Mouse (Mus musculus): Measurements from ENCODE around the gene Srrt.

DNA sequence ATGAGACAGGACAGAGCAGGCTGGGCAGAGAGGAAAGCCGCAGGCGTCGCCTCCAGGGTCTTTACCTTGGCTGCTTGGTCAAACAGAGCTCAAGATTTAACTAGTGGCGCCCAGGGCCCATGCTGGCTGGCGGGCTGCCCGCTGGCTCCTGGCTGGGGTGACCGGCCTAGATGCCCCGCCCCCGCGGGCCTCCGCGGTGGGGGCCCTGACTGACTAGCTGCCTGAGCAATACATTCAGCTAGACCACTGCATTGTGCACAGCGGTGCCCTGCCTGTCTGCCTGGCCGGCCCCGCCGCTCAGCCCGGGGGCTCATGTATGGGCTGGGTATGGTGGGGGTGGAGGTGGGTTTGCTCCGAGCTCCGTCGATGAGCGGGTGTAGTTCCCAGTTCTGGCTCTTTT is 6.2 kb downstream of the Srrt start:
- TF ChIP-seq POLR2A (IDR thresholded peaks at IDR 0.05; ENCODE audit: low read depth, low read length) (no peak), CTCF (IDR thresholded peaks at IDR 0.05; ENCODE audit: borderline replicate concordance, insufficient read depth, low read length) (no peak)
